Mouse (Mus musculus) left cerebral cortex, adult 8-10 months (tissue): ENCODE results near the gene Als2cl. TPM values are rescaled to one million over a fixed set of nuclear protein-coding genes. Genes with fewer than 3 reads are reported as not detected.
A peak's percentile ranks its signal among the peaks of the same experiment; 100 is the strongest.

ENCODE experiments used
- DNase-seq, 2 experiments: peaks; one replicate each; pipeline ENCODE4 v3.0.0; 2022; ENCODE audit warnings: low spot score in 2 of 2
- total RNA-seq, 4 experiments: library from RNA; stranded (reverse); gene quantifications; 2 replicates each; pipeline ENCODE4 v1.2.4; 2022

The Als2cl gene
- total RNA-seq, 4 experiments from 2014 or later: 8.4 to 13.0 (median 10.4) TPM

DNA sequence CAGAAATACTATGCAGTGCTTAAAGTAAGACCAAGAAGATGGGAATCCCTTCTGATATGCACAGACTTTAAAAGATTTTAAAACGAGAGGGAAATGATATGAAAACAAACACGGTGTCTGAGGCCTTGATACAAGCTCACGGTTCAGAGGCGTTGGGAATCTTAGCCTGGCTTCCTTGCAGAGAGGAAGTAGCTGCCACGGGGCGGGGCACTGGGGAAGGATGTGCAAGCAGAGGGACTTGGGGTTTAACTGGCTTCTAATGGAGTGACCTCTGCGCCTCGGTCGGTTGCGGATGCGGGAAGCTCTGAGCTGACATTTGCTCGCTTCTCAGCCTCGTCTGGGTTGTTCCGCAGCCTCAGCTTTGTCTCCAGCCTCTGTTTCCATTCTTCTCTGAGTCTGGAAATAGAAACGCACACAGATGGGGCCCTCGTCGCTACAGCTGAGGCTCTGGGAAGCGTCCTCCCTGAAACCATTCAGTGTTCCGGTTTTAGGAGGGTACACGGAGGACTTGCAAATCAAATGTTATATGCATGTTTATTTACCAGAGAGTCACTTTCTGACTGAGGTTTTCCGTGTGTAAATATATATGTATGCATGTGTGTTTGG is 35.1 kb downstream of the Als2cl start:
- no peak for DNase-seq

DNA sequence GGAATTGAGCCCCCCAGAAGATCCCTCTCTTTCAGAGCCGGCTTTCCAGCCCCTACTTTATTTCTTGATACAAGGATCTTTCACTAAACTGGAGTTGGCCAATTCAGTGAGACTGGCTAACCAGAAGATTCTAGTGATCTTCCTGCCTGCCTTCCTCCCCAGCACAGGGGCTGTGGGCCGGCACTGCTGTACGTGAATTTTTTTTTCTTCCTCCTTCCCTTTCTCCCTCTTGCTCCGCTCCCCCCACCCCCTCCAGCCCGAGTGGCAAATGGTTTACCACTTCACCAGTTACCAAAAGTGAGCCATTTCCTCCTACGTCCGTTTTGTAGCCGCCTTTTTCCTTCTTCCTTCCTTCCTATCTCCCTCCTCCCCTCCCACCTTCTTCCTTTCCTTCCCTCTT is 35.8 kb downstream of the Als2cl start:
- no peak for DNase-seq

DNA sequence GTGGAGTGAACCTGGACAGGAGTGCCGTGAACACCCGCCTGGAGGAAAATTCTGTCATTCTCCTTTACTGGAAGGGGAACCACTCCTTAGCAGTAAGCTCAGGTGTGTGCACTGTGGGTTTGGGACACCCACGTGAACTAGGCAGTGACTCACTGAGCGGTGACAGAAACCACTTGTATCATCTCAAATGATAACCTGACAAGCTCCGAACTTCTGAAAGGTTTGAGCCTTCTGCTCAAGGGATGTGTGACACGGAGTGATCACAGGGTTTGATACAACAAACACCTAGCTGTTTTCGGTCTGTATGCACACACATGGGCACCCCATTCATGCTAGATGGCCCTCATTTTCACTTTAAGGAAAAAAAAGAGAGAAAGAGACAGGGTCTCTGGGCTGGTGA is 37.1 kb downstream of the Als2cl start, which contains the start of gene Fam240a:
Fam240a (minus strand) TSS at position 76 of the 400 bp plus-strand sequence.
- DNase-seq: no peak

DNA sequence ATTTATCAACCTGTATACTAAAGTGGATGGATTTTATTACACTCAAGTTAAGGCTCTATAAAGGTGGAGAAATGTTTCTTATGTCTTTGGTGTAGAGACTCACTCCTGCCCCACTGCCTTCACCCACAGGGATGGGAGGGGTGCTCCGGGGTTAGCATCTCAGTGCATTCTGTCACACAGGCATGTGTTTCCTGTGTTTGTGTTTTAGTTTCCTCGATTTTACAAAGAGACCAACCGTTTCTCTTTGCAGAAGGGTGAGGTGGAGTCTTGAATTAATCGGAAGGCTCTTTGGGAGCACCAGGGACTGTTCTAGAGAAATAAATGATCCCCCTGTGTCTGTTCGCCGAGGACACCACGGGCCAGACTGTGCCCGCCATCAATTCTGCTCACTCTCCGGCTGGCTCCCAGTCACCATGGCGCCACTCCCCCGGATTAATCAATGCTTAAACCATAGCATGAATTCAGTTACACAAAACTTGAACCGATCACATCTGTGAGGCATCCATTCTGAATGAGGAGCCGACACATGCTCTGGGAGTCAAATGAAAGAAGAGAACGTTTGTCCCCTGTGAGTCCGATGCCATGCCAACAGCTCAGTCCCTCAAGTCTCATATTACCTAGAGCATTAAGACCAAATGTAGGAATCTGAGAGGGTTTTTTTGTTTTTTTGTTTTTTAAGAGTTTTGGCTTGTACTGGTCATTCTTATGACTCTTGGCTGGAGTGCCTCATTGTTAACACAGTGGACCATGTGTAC is 41.2 kb downstream of the Als2cl start:
- DNase-seq: no peak

DNA sequence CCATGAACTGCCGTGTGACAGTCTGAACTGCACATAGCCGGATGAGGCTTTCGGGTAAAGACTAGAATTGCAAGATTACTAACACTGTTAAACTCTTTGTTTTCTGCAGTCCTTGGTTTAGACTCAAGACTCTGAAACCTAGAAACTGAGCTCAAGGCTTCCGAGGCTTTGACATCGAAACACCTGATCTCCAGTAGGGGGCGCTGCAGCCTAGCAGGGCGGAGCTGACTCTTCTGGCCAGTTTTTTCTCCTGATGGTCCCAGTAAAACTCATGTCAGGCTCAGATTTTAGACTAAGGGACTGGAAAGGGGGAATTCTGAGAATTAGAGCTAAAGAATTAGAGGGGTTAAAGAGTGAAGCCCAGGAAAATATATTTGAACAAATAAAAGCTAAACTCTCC is 43.1 kb downstream of the Als2cl start:
- peak in 1 of 2 experiments; percentile 18 for DNase-seq

DNA sequence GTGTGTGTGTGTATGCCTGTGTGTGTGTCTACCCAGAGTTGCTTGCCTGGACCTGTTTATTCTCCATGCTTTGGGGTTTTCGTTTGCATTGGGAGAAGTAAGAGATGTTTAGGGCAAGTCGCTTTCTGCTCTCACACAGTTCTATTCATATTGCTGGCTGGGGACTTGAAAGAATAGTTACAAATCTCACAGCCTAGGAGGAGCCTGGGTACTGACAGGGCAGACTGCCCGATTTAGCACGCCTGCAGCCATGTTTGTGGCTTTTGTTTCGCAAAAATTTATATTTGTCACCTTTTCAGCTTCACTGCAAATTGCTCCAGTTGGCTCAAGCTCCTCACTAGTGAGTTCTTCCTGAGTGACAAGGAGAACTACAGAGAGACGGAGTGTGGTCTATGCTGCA is 51.9 kb downstream of the Als2cl start:
- no peak for DNase-seq

DNA sequence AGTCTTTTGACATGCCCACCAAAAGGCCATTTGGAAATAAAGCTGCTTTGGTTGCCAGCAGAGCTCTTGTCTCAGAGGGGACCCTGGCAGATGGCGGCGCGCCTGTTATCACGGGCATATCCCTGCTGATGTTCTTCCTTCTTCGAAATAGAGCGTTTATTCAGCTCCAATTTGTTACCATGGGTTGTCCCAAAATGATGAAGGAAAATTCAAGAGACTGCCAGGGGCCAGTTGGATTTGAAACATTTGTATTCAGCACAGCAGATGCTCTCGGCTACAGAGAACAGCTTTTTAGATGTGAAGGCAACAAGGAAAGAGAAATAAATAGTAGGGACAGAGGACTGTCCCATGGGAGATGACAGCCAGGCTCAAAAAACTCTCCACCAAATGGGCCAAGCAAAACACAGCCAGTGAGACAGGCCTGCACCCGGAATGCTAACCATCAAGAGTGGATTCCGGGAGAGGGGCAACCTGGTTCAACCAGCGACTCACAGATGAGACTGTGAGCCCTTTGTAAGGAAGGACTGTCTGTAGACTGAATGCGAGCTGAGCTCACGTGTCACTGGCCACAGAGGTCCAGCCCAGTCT is 54.3 kb downstream of the Als2cl start:
- DNase-seq: peak in 1 of 2 experiments; percentile 47

DNA sequence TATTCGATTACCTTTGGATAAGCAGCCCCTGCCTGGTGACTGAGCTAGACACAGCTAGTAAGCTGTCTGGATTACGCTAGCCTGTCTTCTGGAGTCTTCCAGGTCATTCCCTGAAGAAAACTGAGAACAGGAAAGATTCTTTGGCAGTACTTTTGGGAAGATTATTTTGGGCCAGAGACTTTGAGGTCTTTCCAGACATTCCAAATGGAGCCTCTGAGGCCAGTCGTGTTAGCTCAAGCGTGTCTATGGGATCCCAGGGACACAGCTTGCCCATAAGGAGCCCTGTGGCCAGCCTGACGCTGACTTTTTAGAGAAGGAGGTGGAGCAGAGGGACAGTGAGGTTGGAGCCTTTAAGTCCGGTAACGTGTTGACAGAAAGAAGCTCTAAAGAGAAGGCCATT is 56.3 kb downstream of the Als2cl start:
- DNase-seq: no peak

DNA sequence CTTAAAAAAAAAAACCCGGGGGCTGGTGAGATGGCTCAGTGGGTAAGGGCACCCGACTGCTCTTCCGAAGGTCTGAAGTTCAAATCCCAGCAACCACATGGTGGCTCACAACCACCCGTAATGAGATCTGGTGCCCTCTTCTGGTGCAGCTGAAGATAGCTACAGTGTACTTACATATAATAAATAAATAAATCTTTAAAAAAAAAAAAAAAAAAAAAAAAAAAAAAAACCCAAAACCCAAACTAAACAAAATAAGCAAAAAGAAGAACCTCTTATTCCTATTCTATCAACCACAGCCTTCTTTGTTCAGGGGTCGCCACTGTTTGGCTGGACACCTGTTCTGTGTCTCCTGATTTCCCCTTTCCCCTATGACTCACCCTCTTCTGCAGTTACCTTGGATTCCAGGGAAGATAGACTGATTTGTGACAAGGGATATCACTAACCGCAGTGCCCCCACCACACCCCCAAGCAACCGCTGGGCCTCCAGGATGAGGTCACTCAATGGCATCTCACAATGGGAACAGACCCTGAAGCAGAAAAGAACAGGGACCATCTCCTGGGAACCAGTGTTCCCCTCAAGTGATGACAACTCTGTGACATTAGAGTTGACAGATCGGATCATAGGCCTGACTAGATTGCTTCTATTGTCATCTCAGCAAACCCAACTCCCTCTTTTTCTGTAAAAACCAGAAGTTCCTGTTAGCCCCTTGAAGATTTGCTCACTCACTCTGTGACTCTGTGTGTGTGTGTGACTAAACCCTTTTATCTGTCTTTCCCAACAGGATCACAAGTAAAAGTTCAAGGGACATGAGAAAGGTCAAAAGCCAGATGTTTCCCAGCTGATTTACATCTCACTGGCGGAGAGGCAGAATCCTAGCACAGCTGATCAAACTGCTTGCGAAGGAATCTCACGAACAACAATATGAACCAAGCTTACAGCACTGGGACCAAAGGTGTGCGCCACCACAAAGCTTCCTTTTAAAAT is 58.1 kb downstream of the Als2cl start:
- DNase-seq: no peak

DNA sequence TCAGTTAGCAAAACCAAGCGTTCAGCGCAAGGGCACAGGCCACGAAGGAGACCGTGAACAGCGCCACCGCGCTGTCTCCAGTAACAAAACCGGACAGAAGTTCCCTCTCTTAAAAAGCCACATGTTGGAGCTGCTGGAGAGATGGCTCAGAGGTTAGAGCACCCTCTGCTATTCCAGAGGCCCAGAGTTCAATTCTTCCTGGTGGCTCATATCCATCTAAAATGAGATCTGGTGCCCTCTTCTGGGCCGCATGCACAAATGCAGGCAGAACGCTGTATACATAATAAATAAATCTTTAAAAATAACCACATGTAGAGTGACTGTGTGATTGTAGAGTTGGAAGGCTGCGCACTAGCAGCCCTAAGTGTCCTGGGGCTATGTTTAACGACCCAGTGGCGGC is 64.6 kb downstream of the Als2cl start:
- no peak for DNase-seq

DNA sequence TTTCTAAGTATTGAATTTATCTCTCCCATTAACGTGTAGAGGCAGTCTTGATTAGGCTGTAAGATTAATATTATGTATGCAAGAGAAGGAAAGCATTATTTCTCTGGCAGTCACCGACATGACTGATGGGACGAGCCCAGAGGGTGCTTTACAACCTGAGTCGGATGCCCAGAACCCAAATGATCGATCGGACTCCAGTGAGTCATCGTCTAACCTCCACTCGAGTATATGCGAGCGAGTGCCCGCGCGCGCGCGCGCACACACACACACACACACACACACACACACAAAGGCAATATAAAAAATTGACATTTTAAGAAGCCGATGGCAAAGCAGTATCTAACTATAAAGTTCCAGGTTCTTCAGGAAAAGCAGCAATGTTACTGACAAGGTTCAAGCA is 65.7 kb downstream of the Als2cl start:
- DNase-seq: no peak

DNA sequence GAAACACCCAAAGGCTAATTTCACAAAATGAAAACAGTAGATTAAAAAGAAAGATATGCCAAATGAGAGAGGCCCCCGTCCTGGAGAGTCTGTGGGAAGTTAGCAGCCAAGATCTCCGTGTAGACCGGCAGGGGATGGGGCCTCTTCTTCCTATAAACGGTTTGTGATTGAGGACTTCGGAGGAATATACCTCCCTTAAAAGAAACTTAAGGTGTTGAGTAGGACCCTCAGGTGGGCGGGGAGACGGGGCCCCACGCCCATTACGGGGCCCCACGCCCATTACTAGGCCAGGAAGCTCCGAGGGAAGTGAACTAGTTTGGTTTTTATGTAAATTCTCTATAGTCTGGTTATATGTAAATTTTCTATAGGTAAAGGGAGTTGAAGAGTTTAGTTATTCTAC is 66.3 kb downstream of the Als2cl start, which contains the start of gene Tdgf1:
Tdgf1 (minus strand) TSS at position 233 of the 400 bp plus-strand sequence.
- no peak for DNase-seq

DNA sequence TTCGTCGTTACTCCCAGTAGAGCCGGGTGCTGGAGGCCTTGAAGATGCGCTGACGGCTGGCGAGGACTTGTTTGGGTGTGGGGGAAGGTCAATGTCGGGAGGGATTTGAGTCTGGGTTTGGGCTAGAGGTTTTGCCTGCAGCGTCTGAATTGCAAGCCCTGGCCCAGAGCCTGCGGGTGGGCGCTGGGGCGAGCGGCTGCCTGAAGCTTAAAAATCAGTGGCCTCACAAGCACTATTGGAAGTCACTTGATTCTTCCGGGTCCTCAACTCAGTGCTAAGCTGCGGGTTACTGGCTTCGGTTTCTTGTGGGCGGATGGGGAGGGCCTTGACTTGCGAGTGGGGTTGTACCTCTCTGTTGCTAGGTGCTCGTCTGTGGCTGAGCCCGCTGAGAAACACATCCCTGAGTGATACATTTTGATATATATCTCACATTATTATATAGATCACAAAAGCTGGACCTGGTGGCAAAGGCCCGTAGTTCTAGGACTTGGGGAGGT is 66.9 kb downstream of the Als2cl start:
- no peak for DNase-seq

DNA sequence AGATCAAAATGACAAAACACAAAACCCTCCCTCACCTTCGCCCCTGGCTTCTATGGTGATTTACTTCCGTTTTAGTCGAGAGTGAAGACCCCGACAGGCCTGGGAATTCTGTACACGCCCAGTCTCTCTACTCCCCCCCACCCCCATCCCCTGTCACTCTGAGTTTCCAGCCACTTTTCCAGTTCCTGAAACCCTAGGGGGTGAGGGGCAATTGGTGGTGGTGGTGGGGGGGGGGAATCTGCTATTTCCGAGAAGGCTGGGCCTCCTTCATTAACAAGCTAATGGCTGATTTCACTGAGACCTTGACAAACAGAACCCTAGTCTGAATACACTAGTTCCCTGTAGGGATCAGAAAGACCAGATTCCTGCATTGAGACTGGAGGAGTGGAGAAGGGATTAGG is 67.6 kb downstream of the Als2cl start:
- DNase-seq: no peak

DNA sequence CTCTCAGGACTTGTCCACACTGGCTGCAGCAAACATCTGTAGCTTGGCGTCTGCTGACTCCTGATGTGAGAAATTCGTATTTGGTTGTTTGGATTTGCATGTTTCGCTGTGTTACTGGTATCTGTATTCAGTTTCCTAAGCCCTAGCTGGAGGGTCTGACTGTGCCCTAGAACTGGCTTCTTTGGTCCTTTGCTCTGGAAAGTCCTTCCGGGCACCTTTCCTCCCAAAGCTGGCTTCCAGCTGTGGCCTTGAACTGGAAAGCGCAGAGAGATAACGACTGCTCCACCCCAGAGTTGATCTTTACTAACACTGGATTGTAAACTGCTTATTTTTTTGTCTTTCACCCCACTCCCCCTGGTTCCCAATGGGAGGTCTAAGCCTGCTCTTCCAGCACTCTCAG is 68.2 kb downstream of the Als2cl start:
- no peak for DNase-seq

DNA sequence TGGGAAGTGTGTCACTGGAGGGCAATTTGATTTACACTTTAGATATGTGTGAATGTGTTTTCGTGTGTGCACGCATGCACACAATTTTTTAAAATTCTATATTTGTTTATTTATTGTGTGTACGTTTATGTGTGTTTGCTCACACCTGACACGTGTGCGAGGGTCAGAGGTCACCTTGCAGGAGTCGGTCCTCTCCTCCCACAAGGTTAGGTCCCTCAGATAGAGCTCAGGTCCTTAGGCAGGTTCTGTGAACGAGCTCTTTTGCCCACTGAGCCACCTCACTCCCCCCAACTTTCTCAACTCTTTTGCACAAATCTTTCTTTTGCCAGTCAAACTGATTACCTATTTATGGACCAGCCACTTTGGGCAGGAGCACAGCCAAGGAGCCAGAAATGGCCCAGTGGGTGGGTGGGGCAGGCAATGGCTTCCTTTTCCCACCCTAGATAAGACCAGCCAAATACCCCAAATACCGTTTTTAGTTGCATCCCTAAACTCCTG is 69.2 kb downstream of the Als2cl start:
- DNase-seq: no peak

DNA sequence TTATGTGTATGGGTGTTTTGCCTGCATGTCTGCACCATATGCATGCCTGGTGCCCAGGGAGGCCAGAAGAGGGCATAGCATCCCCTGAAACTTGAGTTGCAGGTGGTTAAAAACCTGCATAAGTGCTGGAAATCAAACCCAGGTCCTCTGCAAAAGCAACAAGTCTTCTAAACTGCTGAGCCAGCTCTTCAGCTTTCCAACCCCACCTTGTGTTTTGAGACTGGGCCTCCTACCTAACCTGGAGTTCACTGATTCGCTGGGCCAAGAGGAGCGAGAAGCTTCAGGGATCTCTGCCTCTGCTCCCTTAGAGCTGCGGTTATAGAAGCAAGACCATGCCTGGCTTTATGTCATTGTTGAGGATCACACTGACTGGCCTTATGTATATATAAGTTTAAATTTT is 70.4 kb downstream of the Als2cl start:
- no peak for DNase-seq
